Mouse (Mus musculus): Measurements from ENCODE around the gene Mkln1. TPM values are rescaled to one million over a fixed set of nuclear protein-coding genes. Genes with fewer than 3 reads are reported as not detected.

Mkln1 gene
- polyA plus RNA-seq, 1 experiment = 156 TPM

- TF ChIP-seq POLR2A (IDR thresholded peaks at IDR 0.05; ENCODE audit: low read depth, low read length) = no peak
- no peak for TF ChIP-seq CTCF (IDR thresholded peaks at IDR 0.05; ENCODE audit: borderline replicate concordance, insufficient read depth, low read length)
Measured at GRCm38 (mm10) chr6:31396118-31396517, 2.4 kb upstream of the Mkln1 start.

GRCm38 (mm10) chr6:31397308-31397707 lies 1.2 kb upstream of the Mkln1 start:
- Histone ChIP-seq H3K27ac (ENCODE audit: insufficient read depth, low read length) (no peak overlapping the region), H3K4me3 (ENCODE audit: insufficient read depth, low read length) (no peak overlapping the region), H3K4me1 (ENCODE audit: control insufficient read depth, insufficient read depth, low read length) (peaks cover 5% of the 10 kb centered on the region)
- TF ChIP-seq CTCF (IDR thresholded peaks at IDR 0.05; ENCODE audit: borderline replicate concordance, insufficient read depth, low read length) (no peak), POLR2A (IDR thresholded peaks at IDR 0.05; ENCODE audit: low read depth, low read length) (no peak)

More at GRCm38 (mm10) chr6:31396118-31396517, 2.4 kb upstream of the Mkln1 start:
- Histone ChIP-seq H3K4me1 (ENCODE audit: control insufficient read depth, insufficient read depth, low read length) (peaks cover 5% of the 10 kb centered on the region), H3K27ac (ENCODE audit: insufficient read depth, low read length) (no peak overlapping the region), H3K4me3 (ENCODE audit: insufficient read depth, low read length) (no peak overlapping the region)

GRCm38 (mm10) chr6:31397775-31398430 lies 632 bp upstream of the Mkln1 start:
- Histone ChIP-seq H3K4me3 (ENCODE audit: insufficient read depth, low read length) (peak overlapping the region; percentile 32), H3K27ac (ENCODE audit: insufficient read depth, low read length) (no peak overlapping the region), H3K4me1 (ENCODE audit: control insufficient read depth, insufficient read depth, low read length) (peaks cover 5% of the 10 kb centered on the region)
- no peak for TF ChIP-seq POLR2A (IDR thresholded peaks at IDR 0.05; ENCODE audit: low read depth, low read length)
- TF ChIP-seq CTCF (IDR thresholded peaks at IDR 0.05; ENCODE audit: borderline replicate concordance, insufficient read depth, low read length) = no peak

GRCm38 (mm10) chr6:31399206-31399549 lies 643 bp downstream of the Mkln1 start:
- peak overlapping the region; percentile 56; the same call in 1 of the 2 replicates for H3K27ac ChIP-seq (ENCODE audit: insufficient read depth, low read length)
- peaks cover 5% of the 10 kb centered on the region for H3K4me1 ChIP-seq (ENCODE audit: control insufficient read depth, insufficient read depth, low read length)
- TF ChIP-seq POLR2A (IDR thresholded peaks at IDR 0.05; ENCODE audit: low read depth, low read length) (no peak), CTCF (IDR thresholded peaks at IDR 0.05; ENCODE audit: borderline replicate concordance, insufficient read depth, low read length) (no peak)
- peak overlapping the region; percentile 95 for H3K4me3 ChIP-seq (ENCODE audit: insufficient read depth, low read length)

GRCm38 (mm10) chr6:31399566-31399965 lies 1.0 kb downstream of the Mkln1 start:
- peaks cover 5% of the 10 kb centered on the region for H3K4me1 ChIP-seq (ENCODE audit: control insufficient read depth, insufficient read depth, low read length)
- peak overlapping the region; percentile 95 for H3K4me3 ChIP-seq (ENCODE audit: insufficient read depth, low read length)
- H3K27ac ChIP-seq (ENCODE audit: insufficient read depth, low read length) = no peak overlapping the region
- TF ChIP-seq CTCF (IDR thresholded peaks at IDR 0.05; ENCODE audit: borderline replicate concordance, insufficient read depth, low read length) = no peak
- TF ChIP-seq POLR2A (IDR thresholded peaks at IDR 0.05; ENCODE audit: low read depth, low read length) = no peak

GRCm38 (mm10) chr6:31411017-31411416 lies 12.5 kb downstream of the Mkln1 start:
- no peaks in the 10 kb centered on the region for H3K4me1 ChIP-seq (ENCODE audit: control insufficient read depth, insufficient read depth, low read length)
- TF ChIP-seq CTCF (IDR thresholded peaks at IDR 0.05; ENCODE audit: borderline replicate concordance, insufficient read depth, low read length) (no peak), POLR2A (IDR thresholded peaks at IDR 0.05; ENCODE audit: low read depth, low read length) (no peak)
- H3K4me3 ChIP-seq (ENCODE audit: insufficient read depth, low read length) = no peak overlapping the region
- H3K27ac ChIP-seq (ENCODE audit: insufficient read depth, low read length) = no peak overlapping the region

- H3K4me1 ChIP-seq (ENCODE audit: control insufficient read depth, insufficient read depth, low read length) = no peaks in the 10 kb centered on the region
- TF ChIP-seq POLR2A (IDR thresholded peaks at IDR 0.05; ENCODE audit: low read depth, low read length) (no peak), CTCF (IDR thresholded peaks at IDR 0.05; ENCODE audit: borderline replicate concordance, insufficient read depth, low read length) (no peak)
- no peak overlapping the region for H3K27ac ChIP-seq (ENCODE audit: insufficient read depth, low read length)
- H3K4me3 ChIP-seq (ENCODE audit: insufficient read depth, low read length) = no peak overlapping the region
Measured at GRCm38 (mm10) chr6:31412487-31412886, 14.0 kb downstream of the Mkln1 start.

GRCm38 (mm10) chr6:31413556-31413955 lies 15.0 kb downstream of the Mkln1 start:
- TF ChIP-seq POLR2A (IDR thresholded peaks at IDR 0.05; ENCODE audit: low read depth, low read length) (no peak), CTCF (IDR thresholded peaks at IDR 0.05; ENCODE audit: borderline replicate concordance, insufficient read depth, low read length) (no peak)
- Histone ChIP-seq H3K27ac (ENCODE audit: insufficient read depth, low read length) (no peak overlapping the region), H3K4me3 (ENCODE audit: insufficient read depth, low read length) (no peak overlapping the region), H3K4me1 (ENCODE audit: control insufficient read depth, insufficient read depth, low read length) (no peaks in the 10 kb centered on the region)

GRCm38 (mm10) chr6:31414303-31414702 lies 15.8 kb downstream of the Mkln1 start:
- Histone ChIP-seq H3K27ac (ENCODE audit: insufficient read depth, low read length) (no peak overlapping the region), H3K4me1 (ENCODE audit: control insufficient read depth, insufficient read depth, low read length) (no peaks in the 10 kb centered on the region), H3K4me3 (ENCODE audit: insufficient read depth, low read length) (no peak overlapping the region)
- no peak for TF ChIP-seq POLR2A (IDR thresholded peaks at IDR 0.05; ENCODE audit: low read depth, low read length)
- TF ChIP-seq CTCF (IDR thresholded peaks at IDR 0.05; ENCODE audit: borderline replicate concordance, insufficient read depth, low read length) = no peak

- no peak for TF ChIP-seq CTCF (IDR thresholded peaks at IDR 0.05; ENCODE audit: borderline replicate concordance, insufficient read depth, low read length)
- no peak for TF ChIP-seq POLR2A (IDR thresholded peaks at IDR 0.05; ENCODE audit: low read depth, low read length)
- Histone ChIP-seq H3K27ac (ENCODE audit: insufficient read depth, low read length) (no peak overlapping the region), H3K4me3 (ENCODE audit: insufficient read depth, low read length) (no peak overlapping the region), H3K4me1 (ENCODE audit: control insufficient read depth, insufficient read depth, low read length) (no peaks in the 10 kb centered on the region)
Measured at GRCm38 (mm10) chr6:31425428-31425827, 26.9 kb downstream of the Mkln1 start.

Data from embryonic fibroblast, embryonic 13.5 days (primary cell).